9 mouse cellular contexts compared by ENCODE assay signal in genomic region chr2:30441518-30442497, GRCm38 (mm10). TPM values are rescaled to one million over a fixed set of nuclear protein-coding genes. Genes with fewer than 3 reads are reported as not detected.
DNase-seq lines count a peak whose midpoint lies in the region; ATAC-seq and TF ChIP-seq lines count a peak whose summit lies in the region.
"Had no signal": no experiment of that assay in that cellular context is flagged by ENCODE, and none has a peak within 500 bp of the region (broad histone marks: within the 10 kb centered on the region; RNA-seq: fewer than 3 reads in every experiment).

No protein-coding gene starts in this region.

- H3K9ac ChIP-seq in embryonic facial prominence, embryonic 11.5 days (replicated peaks; ENCODE audit: low read length) = peak overlapping the region; percentile 58
- peak overlapping the region; percentile 75 for H3K9ac ChIP-seq in heart, adult 2 months (ENCODE audit: low read depth, low read length)
- peak overlapping the region; percentile 52 for H3K9ac ChIP-seq in limb, embryonic 12.5 days (replicated peaks)
- peak overlapping the region; percentile 27 for H3K9ac ChIP-seq in midbrain, embryonic 14.5 days (replicated peaks; ENCODE audit: low read length)

- intact Hi-C loops in heart, adult 2 months (cut with DNase I) = loop anchor here (1.0 to 5.0 kb wide), 3 partner anchors 28 to 275 kb away; no protein-coding TSS in a partner anchor

- H3K27me3 ChIP-seq in embryonic facial prominence, embryonic 11.5 days (ENCODE audit: control insufficient read depth, insufficient read depth, low read length) = no peaks in the 10 kb centered on the region
- no peaks in the 10 kb centered on the region for H3K27me3 ChIP-seq in heart, adult 2 months (ENCODE audit: control insufficient read depth, insufficient read depth, low read length)
- H3K27me3 ChIP-seq in limb, embryonic 12.5 days = no peaks in the 10 kb centered on the region
- H3K27me3 ChIP-seq in midbrain, embryonic 14.5 days (ENCODE audit: control insufficient read depth, insufficient read depth, low read length) = no peaks in the 10 kb centered on the region
- no peaks in the 10 kb centered on the region for H3K27me3 ChIP-seq in spleen, adult 2 months (ENCODE audit: control insufficient read depth, insufficient read depth, low read length)

- TF ChIP-seq EP300 in heart, adult 2 months (IDR thresholded peaks at IDR 0.05; ENCODE audit: insufficient read depth, low read depth, low read length) = peak; percentile 100

- peak overlapping the region; percentile 32 for H3K4me2 ChIP-seq in embryonic facial prominence, embryonic 11.5 days (ENCODE audit: low read depth, low read length)
- peak overlapping the region; percentile 55 for H3K4me2 ChIP-seq in limb, embryonic 12.5 days
- peak overlapping the region; percentile 33 for H3K4me2 ChIP-seq in midbrain, embryonic 14.5 days (ENCODE audit: low read length)

- peak; percentile 82 for DNase-seq in layer of hippocampus, adult 11-12 months (ENCODE audit: low spot score)
- DNase-seq in layer of hippocampus, adult 9-10 months (ENCODE audit: low spot score) = no peak
- peak; percentile 100 for DNase-seq in embryonic facial prominence, embryonic 11.5 days (ENCODE audit: low spot score)
- peak; percentile 83 to 92 for DNase-seq in heart, adult 2 months
- peak; percentile 73 for DNase-seq in kidney, adult 18-20 months
- DNase-seq in midbrain, embryonic 14.5 days = peak; percentile 95
- peak; percentile 81 to 91 for DNase-seq in spleen, adult 2 months (ENCODE audit: low read depth in 1 of 2, low spot score in 2 of 2)

- H3K36me3 ChIP-seq in embryonic facial prominence, embryonic 11.5 days (replicated peaks; ENCODE audit: control insufficient read depth, insufficient read depth, low read depth, low read length) = peaks cover 10% of the 10 kb centered on the region
- peaks cover 20% of the 10 kb centered on the region for H3K36me3 ChIP-seq in heart, adult 2 months (ENCODE audit: control insufficient read depth, insufficient read depth, low read length)
- peaks cover 80% of the 10 kb centered on the region for H3K36me3 ChIP-seq in limb, embryonic 12.5 days
- peaks cover 66% of the 10 kb centered on the region for H3K36me3 ChIP-seq in midbrain, embryonic 14.5 days (ENCODE audit: control insufficient read depth, insufficient read depth, low read length)
- H3K36me3 ChIP-seq in spleen, adult 2 months (ENCODE audit: control insufficient read depth, insufficient read depth, low read length) = peaks cover 21% of the 10 kb centered on the region

- no peaks in the 10 kb centered on the region for H3K79me2 ChIP-seq in heart, adult 2 months (replicated peaks; ENCODE audit: control insufficient read depth, insufficient read depth, low read length)

- WGBS in embryonic facial prominence, embryonic 11.5 days = 2% methylated on average over 15 of the region's 15 CpGs
- WGBS in heart, adult 2 months = under 1% methylated on average over 15 of the region's 15 CpGs
- 2% methylated on average over 15 of the region's 15 CpGs for WGBS in limb, embryonic 12.5 days
- WGBS in midbrain, embryonic 14.5 days = 6% methylated on average over 15 of the region's 15 CpGs
- 13% methylated on average over 15 of the region's 15 CpGs for WGBS in spleen, adult 2 months

- peak overlapping the region; percentile 95 for H3K27ac ChIP-seq in embryonic facial prominence, embryonic 11.5 days (replicated peaks; ENCODE audit: low read depth, low read length)
- H3K27ac ChIP-seq in heart, adult 2 months = peak overlapping the region; percentile 97
- H3K27ac ChIP-seq in limb, embryonic 12.5 days = peak overlapping the region; percentile 100
- H3K27ac ChIP-seq in midbrain, embryonic 14.5 days (replicated peaks; ENCODE audit: low read depth, low read length) = peak overlapping the region; percentile 87
- peak overlapping the region; percentile 99 for H3K27ac ChIP-seq in spleen, adult 2 months (ENCODE audit: insufficient read depth, low read length)

- no peaks in the 10 kb centered on the region for H3K9me3 ChIP-seq in embryonic facial prominence, embryonic 11.5 days (replicated peaks; ENCODE audit: control insufficient read depth, low read length)
- H3K9me3 ChIP-seq in limb, embryonic 12.5 days = no peaks in the 10 kb centered on the region
- no peaks in the 10 kb centered on the region for H3K9me3 ChIP-seq in midbrain, embryonic 14.5 days (ENCODE audit: control insufficient read depth, low read length)

- peak; percentile 62 for ATAC-seq in embryonic facial prominence, embryonic 11.5 days (replicated peaks; ENCODE audit: insufficient number of reproducible peaks, low FRiP score, low TSS enrichment, low read depth)
- peak; percentile 89 for ATAC-seq in limb, embryonic 12.5 days (ENCODE audit: insufficient number of reproducible peaks, insufficient read depth, low FRiP score, low TSS enrichment, low read depth)
- peak; percentile 65 for ATAC-seq in midbrain, embryonic 14.5 days (ENCODE audit: low FRiP score, low TSS enrichment)

- H3K4me3 ChIP-seq in embryonic facial prominence, embryonic 11.5 days (ENCODE audit: low read depth, low read length) = peak overlapping the region; percentile 9; the same call in 1 of the 2 replicates
- H3K4me3 ChIP-seq in heart, adult 2 months = peak overlapping the region; percentile 41
- H3K4me3 ChIP-seq in limb, embryonic 12.5 days (replicated peaks) = peak overlapping the region; percentile 22
- H3K4me3 ChIP-seq in midbrain, embryonic 14.5 days (replicated peaks; ENCODE audit: low read depth, low read length) = no peak overlapping the region
- peak overlapping the region; percentile 40; the same call in 1 of the 2 replicates for H3K4me3 ChIP-seq in spleen, adult 2 months (ENCODE audit: extremely low read depth, insufficient read depth, insufficient read length)

- H3K4me1 ChIP-seq in embryonic facial prominence, embryonic 11.5 days (ENCODE audit: control insufficient read depth, insufficient read depth, low read length) = peaks cover 30% of the 10 kb centered on the region
- H3K4me1 ChIP-seq in heart, adult 2 months (ENCODE audit: control insufficient read depth, insufficient read depth, low read length) = peaks cover 56% of the 10 kb centered on the region
- H3K4me1 ChIP-seq in limb, embryonic 12.5 days (replicated peaks) = peaks cover 71% of the 10 kb centered on the region
- peaks cover 30% of the 10 kb centered on the region for H3K4me1 ChIP-seq in midbrain, embryonic 14.5 days (ENCODE audit: control insufficient read depth, insufficient read depth, low read length)
- peaks cover 19% of the 10 kb centered on the region for H3K4me1 ChIP-seq in spleen, adult 2 months (ENCODE audit: control insufficient read depth, insufficient read depth, insufficient read length)

- TF ChIP-seq POLR2A in heart, adult 2 months (IDR thresholded peaks at IDR 0.05; ENCODE audit: insufficient read depth, low read depth, low read length) = peak; percentile 90
- peak; percentile 40; the same call in 1 of the 2 replicates for TF ChIP-seq POLR2A in spleen, adult 2 months (IDR thresholded peaks at IDR 0.05; ENCODE audit: low read depth, low read length)

- no peak for TF ChIP-seq CTCF in heart, adult 2 months (IDR thresholded peaks at IDR 0.05)
- no peak for TF ChIP-seq CTCF in spleen, adult 2 months (IDR thresholded peaks at IDR 0.05; ENCODE audit: extremely low read depth, insufficient read depth, insufficient read length, insufficient replicate concordance)

RNA-seq across cellular contexts. Expression of gene Ptpa, which starts 26.0 kb away (rescaled TPM):
- 53.7 and 62.4 TPM in 2 replicates for polyA plus RNA-seq in embryonic facial prominence, embryonic 11.5 days (2014; fragmentation: Nextera tagmentation; extraction: Ambion mirVana)
- 10 to 100 TPM; 82.7 to 91.2 TPM for total RNA-seq in heart, adult 2 months (2021)
- 88.7 and 107 TPM in 2 replicates for polyA plus RNA-seq in heart, adult 2 months (2012; rRNA removed)
- 154 and 155 TPM in 2 replicates for polyA plus RNA-seq in limb, embryonic 12.5 days (2016; fragmentation: Nextera tagmentation; extraction: Ambion mirVana)
- polyA plus RNA-seq in midbrain, embryonic 14.5 days (2014; fragmentation: Nextera tagmentation; extraction: Ambion mirVana) = 86.7 and 115 TPM in 2 replicates
- polyA plus RNA-seq in spleen, adult 2 months (2012; rRNA removed) = 136 and 152 TPM in 2 replicates

RNA-seq across cellular contexts. Expression of gene Crat, which starts 26.2 kb away (rescaled TPM):
- 24.0 and 29.6 TPM in 2 replicates for polyA plus RNA-seq in embryonic facial prominence, embryonic 11.5 days (2014; fragmentation: Nextera tagmentation; extraction: Ambion mirVana)
- 100 to 1,000 TPM; 452 to 542 TPM for total RNA-seq in heart, adult 2 months (2021)
- polyA plus RNA-seq in heart, adult 2 months (2012; rRNA removed) = 695 and 713 TPM in 2 replicates
- polyA plus RNA-seq in limb, embryonic 12.5 days (2016; fragmentation: Nextera tagmentation; extraction: Ambion mirVana) = 24.4 and 27.5 TPM in 2 replicates
- polyA plus RNA-seq in midbrain, embryonic 14.5 days (2014; fragmentation: Nextera tagmentation; extraction: Ambion mirVana) = 22.2 and 24.0 TPM in 2 replicates
- polyA plus RNA-seq in spleen, adult 2 months (2012; rRNA removed) = 53.9 and 55.2 TPM in 2 replicates

RNA-seq across cellular contexts. Expression of gene Ier5l, which starts 32.2 kb away (rescaled TPM):
- 6.6 and 12.6 TPM in 2 replicates for polyA plus RNA-seq in embryonic facial prominence, embryonic 11.5 days (2014; fragmentation: Nextera tagmentation; extraction: Ambion mirVana)
- 1 to 10 TPM; 2.8 to 3.0 TPM for total RNA-seq in heart, adult 2 months (2021)
- polyA plus RNA-seq in heart, adult 2 months (2012; rRNA removed) = 3.4 and 5.6 TPM in 2 replicates
- polyA plus RNA-seq in limb, embryonic 12.5 days (2016; fragmentation: Nextera tagmentation; extraction: Ambion mirVana) = 3.6 and 4.5 TPM in 2 replicates
- 3.7 and 4.3 TPM in 2 replicates for polyA plus RNA-seq in midbrain, embryonic 14.5 days (2014; fragmentation: Nextera tagmentation; extraction: Ambion mirVana)
- 4.7 and 9.1 TPM in 2 replicates for polyA plus RNA-seq in spleen, adult 2 months (2012; rRNA removed)
- total RNA-seq: MEL had no signal

RNA-seq across cellular contexts. Expression of gene Dolpp1, which starts 49.8 kb away (rescaled TPM):
- 29.1 and 33.4 TPM in 2 replicates for polyA plus RNA-seq in embryonic facial prominence, embryonic 11.5 days (2014; fragmentation: Nextera tagmentation; extraction: Ambion mirVana)
- total RNA-seq in heart, adult 2 months (2021) = 1 to 10 TPM; 5.9 to 9.0 TPM
- polyA plus RNA-seq in heart, adult 2 months (2012; rRNA removed) = 23.5 and 25.1 TPM in 2 replicates
- 33.2 and 39.1 TPM in 2 replicates for polyA plus RNA-seq in limb, embryonic 12.5 days (2016; fragmentation: Nextera tagmentation; extraction: Ambion mirVana)
- 56.3 and 57.2 TPM in 2 replicates for polyA plus RNA-seq in midbrain, embryonic 14.5 days (2014; fragmentation: Nextera tagmentation; extraction: Ambion mirVana)
- 31.9 and 48.2 TPM in 2 replicates for polyA plus RNA-seq in spleen, adult 2 months (2012; rRNA removed)

Comparison
In these comparisons a context has a peak if more than half of its experiments do, and no peak if none do; other contexts are left out.
1. RNA of gene Crat, which starts 26.2 kb away (polyA plus RNA-seq): 695 to 713 TPM in heart, adult 2 months; 53.9 to 55.2 TPM in spleen, adult 2 months, 24.4 to 27.5 TPM in limb, embryonic 12.5 days, 22.2 to 24.0 TPM in midbrain, embryonic 14.5 days and 24.0 to 29.6 TPM in embryonic facial prominence, embryonic 11.5 days; every median in the first group is over 10 times any median in the second.
2. Peak in every context shown above with its lines, with median percentiles within 50 percentile points of each other: ATAC-seq, H3K27ac ChIP-seq, H3K4me2 ChIP-seq and H3K9ac ChIP-seq.